29 mouse cellular contexts compared by ENCODE assay signal in genomic region chr13:75460335-75460878, GRCm38 (mm10).
DNase-seq lines count a peak whose midpoint lies in the region; ATAC-seq and TF ChIP-seq lines count a peak whose summit lies in the region.
"Had no signal": no experiment of that assay in that cellular context is flagged by ENCODE, and none has a peak within 500 bp of the region (broad histone marks: within the 10 kb centered on the region; RNA-seq: fewer than 3 reads in every experiment).

No protein-coding gene starts in this region.

- 0 out of 2 replicates have a peak, but pooled peaks have one; percentile 52 for ATAC-seq in embryonic facial prominence, embryonic 11.5 days (replicated peaks; ENCODE audit: insufficient number of reproducible peaks, low FRiP score, low TSS enrichment, low read depth)
- ATAC-seq in limb, embryonic 14.5 days (ENCODE audit: low FRiP score, low read depth), result no peak
- peak; percentile 93 for ATAC-seq in embryonic facial prominence, embryonic 14.5 days (ENCODE audit: low read depth)
- ATAC-seq in limb, embryonic 15.5 days (ENCODE audit: insufficient number of reproducible peaks, low FRiP score, low TSS enrichment, low read depth), result no peak
- ATAC-seq in midbrain, embryonic 16.5 days, result no peak
- ATAC-seq: forebrain, embryonic 15.5 days; hindbrain, postnatal 0 days; intestine, embryonic 15.5 days had no signal

- H3K4me1 ChIP-seq in embryonic facial prominence, embryonic 11.5 days (ENCODE audit: control insufficient read depth, insufficient read depth, low read length), result no peaks in the 10 kb centered on the region
- no peaks in the 10 kb centered on the region for H3K4me1 ChIP-seq in embryonic facial prominence, embryonic 10.5 days
- H3K4me1 ChIP-seq in limb, embryonic 14.5 days (ENCODE audit: control insufficient read depth, insufficient read depth, low read length), result no peaks in the 10 kb centered on the region
- no peaks in the 10 kb centered on the region for H3K4me1 ChIP-seq in limb, embryonic 10.5 days
- H3K4me1 ChIP-seq in embryonic facial prominence, embryonic 14.5 days (ENCODE audit: control insufficient read depth, insufficient read depth, low read length), result no peaks in the 10 kb centered on the region
- H3K4me1 ChIP-seq in limb, embryonic 15.5 days, result no peaks in the 10 kb centered on the region
- no peaks in the 10 kb centered on the region for H3K4me1 ChIP-seq in midbrain, embryonic 16.5 days (ENCODE audit: control insufficient read depth, insufficient read depth, low read length)
- H3K4me1 ChIP-seq: forebrain, embryonic 15.5 days; hindbrain, embryonic 12.5 days; intestine, embryonic 15.5 days; liver, embryonic 15.5 days; lung, embryonic 15.5 days; midbrain, embryonic 12.5 days; neural tube, embryonic 13.5 days had no signal

- WGBS in embryonic facial prominence, embryonic 11.5 days, result 50% methylated on average over 1 of the region's 1 CpGs
- WGBS in embryonic facial prominence, embryonic 10.5 days, result 55% methylated on average over 1 of the region's 1 CpGs
- 44% methylated on average over 1 of the region's 1 CpGs for WGBS in limb, embryonic 14.5 days
- 60% methylated on average over 1 of the region's 1 CpGs for WGBS in limb, embryonic 10.5 days
- 38% methylated on average over 1 of the region's 1 CpGs for WGBS in embryonic facial prominence, embryonic 14.5 days
- 42% methylated on average over 1 of the region's 1 CpGs for WGBS in limb, embryonic 15.5 days
- WGBS in midbrain, embryonic 16.5 days, result 67% methylated on average over 1 of the region's 1 CpGs

- no peak overlapping the region for H3K9ac ChIP-seq in embryonic facial prominence, embryonic 11.5 days (replicated peaks; ENCODE audit: low read length)
- H3K9ac ChIP-seq in limb, embryonic 14.5 days (ENCODE audit: low read depth, low read length, severe bottlenecking), result no peak overlapping the region
- no peak overlapping the region for H3K9ac ChIP-seq in embryonic facial prominence, embryonic 14.5 days (ENCODE audit: low read depth, low read length)
- no peak overlapping the region for H3K9ac ChIP-seq in limb, embryonic 15.5 days
- no peak overlapping the region for H3K9ac ChIP-seq in midbrain, embryonic 16.5 days (ENCODE audit: low read depth, low read length)
- H3K9ac ChIP-seq: forebrain, embryonic 15.5 days; hindbrain, embryonic 12.5 days; intestine, embryonic 15.5 days; liver, embryonic 15.5 days; lung, embryonic 15.5 days; midbrain, embryonic 12.5 days; neural tube, embryonic 13.5 days had no signal

- H3K4me2 ChIP-seq in embryonic facial prominence, embryonic 11.5 days (ENCODE audit: low read depth, low read length), result no peak overlapping the region
- no peak overlapping the region for H3K4me2 ChIP-seq in limb, embryonic 14.5 days (replicated peaks; ENCODE audit: low read depth, low read length, severe bottlenecking)
- H3K4me2 ChIP-seq in embryonic facial prominence, embryonic 14.5 days (ENCODE audit: low read depth, low read length), result no peak overlapping the region
- H3K4me2 ChIP-seq in limb, embryonic 15.5 days, result no peak overlapping the region
- H3K4me2 ChIP-seq in midbrain, embryonic 16.5 days (ENCODE audit: low read length), result no peak overlapping the region
- H3K4me2 ChIP-seq: forebrain, embryonic 15.5 days; heart, embryonic 11.5 days; hindbrain, embryonic 12.5 days; intestine, embryonic 15.5 days; liver, embryonic 15.5 days; lung, embryonic 15.5 days; midbrain, embryonic 12.5 days; neural tube, embryonic 13.5 days had no signal

- no peak overlapping the region for H3K4me3 ChIP-seq in embryonic facial prominence, embryonic 11.5 days (ENCODE audit: low read depth, low read length)
- H3K4me3 ChIP-seq in embryonic facial prominence, embryonic 10.5 days, result no peak overlapping the region
- H3K4me3 ChIP-seq in limb, embryonic 14.5 days (replicated peaks; ENCODE audit: low read length), result no peak overlapping the region
- no peak overlapping the region for H3K4me3 ChIP-seq in limb, embryonic 10.5 days
- no peak overlapping the region for H3K4me3 ChIP-seq in embryonic facial prominence, embryonic 14.5 days (ENCODE audit: low read depth, low read length)
- no peak overlapping the region for H3K4me3 ChIP-seq in limb, embryonic 15.5 days
- H3K4me3 ChIP-seq in midbrain, embryonic 16.5 days (ENCODE audit: low read depth, low read length), result no peak overlapping the region
- H3K4me3 ChIP-seq: forebrain, embryonic 15.5 days; hindbrain, embryonic 12.5 days; intestine, embryonic 15.5 days; liver, embryonic 15.5 days; lung, embryonic 15.5 days; midbrain, embryonic 12.5 days; neural tube, embryonic 13.5 days had no signal

- TF ChIP-seq POLR2A in limb, embryonic 14.5 days (IDR thresholded peaks at IDR 0.05; ENCODE audit: borderline replicate concordance, extremely low read depth, insufficient read depth, insufficient read length), result no peak

- H3K27me3 ChIP-seq in embryonic facial prominence, embryonic 11.5 days (ENCODE audit: control insufficient read depth, insufficient read depth, low read length), result no peaks in the 10 kb centered on the region
- H3K27me3 ChIP-seq in embryonic facial prominence, embryonic 10.5 days (replicated peaks; ENCODE audit: low read depth, poor library complexity, severe bottlenecking), result no peaks in the 10 kb centered on the region
- H3K27me3 ChIP-seq in limb, embryonic 14.5 days (ENCODE audit: control insufficient read depth, insufficient read depth, low read length), result no peaks in the 10 kb centered on the region
- H3K27me3 ChIP-seq in limb, embryonic 10.5 days (ENCODE audit: low read depth, poor library complexity, severe bottlenecking), result no peaks in the 10 kb centered on the region
- no peaks in the 10 kb centered on the region for H3K27me3 ChIP-seq in embryonic facial prominence, embryonic 14.5 days (replicated peaks; ENCODE audit: control insufficient read depth, insufficient read depth, low read length)
- no peaks in the 10 kb centered on the region for H3K27me3 ChIP-seq in limb, embryonic 15.5 days
- H3K27me3 ChIP-seq in midbrain, embryonic 16.5 days (ENCODE audit: control insufficient read depth, insufficient read depth, low read depth, low read length), result no peaks in the 10 kb centered on the region
- H3K27me3 ChIP-seq: forebrain, embryonic 15.5 days; hindbrain, embryonic 12.5 days; intestine, embryonic 15.5 days; liver, embryonic 15.5 days; lung, embryonic 15.5 days; midbrain, embryonic 12.5 days; neural tube, embryonic 13.5 days had no signal

- no peak overlapping the region for H3K27ac ChIP-seq in embryonic facial prominence, embryonic 11.5 days (replicated peaks; ENCODE audit: low read depth, low read length)
- H3K27ac ChIP-seq in embryonic facial prominence, embryonic 10.5 days (replicated peaks), result no peak overlapping the region
- H3K27ac ChIP-seq in limb, embryonic 14.5 days (replicated peaks; ENCODE audit: low read depth, low read length), result no peak overlapping the region
- H3K27ac ChIP-seq in limb, embryonic 10.5 days, result no peak overlapping the region
- peak overlapping the region; percentile 10; the same call in 1 of the 2 replicates for H3K27ac ChIP-seq in embryonic facial prominence, embryonic 14.5 days (replicated peaks; ENCODE audit: low read depth, low read length)
- peak overlapping the region; percentile 43 for H3K27ac ChIP-seq in limb, embryonic 15.5 days
- no peak overlapping the region for H3K27ac ChIP-seq in midbrain, embryonic 16.5 days (ENCODE audit: low read length)
- H3K27ac ChIP-seq: forebrain, embryonic 15.5 days; hindbrain, embryonic 12.5 days; hindbrain, postnatal 0 days; intestine, embryonic 15.5 days; liver, embryonic 15.5 days; lung, embryonic 15.5 days; midbrain, embryonic 12.5 days; neural tube, embryonic 13.5 days had no signal

- no peaks in the 10 kb centered on the region for H3K36me3 ChIP-seq in embryonic facial prominence, embryonic 11.5 days (replicated peaks; ENCODE audit: control insufficient read depth, insufficient read depth, low read depth, low read length)
- no peaks in the 10 kb centered on the region for H3K36me3 ChIP-seq in embryonic facial prominence, embryonic 10.5 days (replicated peaks)
- no peaks in the 10 kb centered on the region for H3K36me3 ChIP-seq in limb, embryonic 14.5 days (ENCODE audit: control insufficient read depth, insufficient read depth, low read length)
- no peaks in the 10 kb centered on the region for H3K36me3 ChIP-seq in limb, embryonic 10.5 days
- H3K36me3 ChIP-seq in embryonic facial prominence, embryonic 14.5 days (ENCODE audit: control insufficient read depth, insufficient read depth, low read length), result no peaks in the 10 kb centered on the region
- no peaks in the 10 kb centered on the region for H3K36me3 ChIP-seq in limb, embryonic 15.5 days
- no peaks in the 10 kb centered on the region for H3K36me3 ChIP-seq in midbrain, embryonic 16.5 days (ENCODE audit: control insufficient read depth, insufficient read depth, low read length)
- H3K36me3 ChIP-seq: forebrain, embryonic 15.5 days; G1E; hindbrain, embryonic 12.5 days; intestine, embryonic 15.5 days; liver, embryonic 15.5 days; lung, embryonic 15.5 days; midbrain, embryonic 12.5 days; neural tube, embryonic 13.5 days had no signal

- DNase-seq in embryonic facial prominence, embryonic 11.5 days (ENCODE audit: low spot score), result peak; percentile 35
- DNase-seq in embryonic facial prominence, embryonic 10.5 days (ENCODE audit: low spot score), result no peak
- DNase-seq in limb, embryonic 14.5 days (ENCODE audit: low spot score), result peak; percentile 13
- no peak for DNase-seq in limb, embryonic 10.5 days (ENCODE audit: low spot score)
- peak; percentile 84 for DNase-seq in embryonic facial prominence, embryonic 14.5 days (ENCODE audit: low spot score)
- DNase-seq in frontal cortex, postnatal 10 days (ENCODE audit: low spot score in 2 of 2), result no peak
- DNase-seq: adrenal gland, postnatal 10 days; cerebellum, adult 9-11 months; gastrocnemius, postnatal 10 days; heart, adult 11 months; heart, postnatal 36 days; kidney, adult 9 months; kidney, postnatal 4 days; left cerebral cortex, postnatal 4 days; lung, postnatal 36 days; thymus, adult 18-20 months; thymus, postnatal 36 days had no signal

- no peaks in the 10 kb centered on the region for H3K9me3 ChIP-seq in embryonic facial prominence, embryonic 11.5 days (replicated peaks; ENCODE audit: control insufficient read depth, low read length)
- no peaks in the 10 kb centered on the region for H3K9me3 ChIP-seq in embryonic facial prominence, embryonic 10.5 days
- H3K9me3 ChIP-seq in limb, embryonic 14.5 days (ENCODE audit: control insufficient read depth, low read length), result no peaks in the 10 kb centered on the region
- H3K9me3 ChIP-seq in limb, embryonic 10.5 days (replicated peaks), result no peaks in the 10 kb centered on the region
- H3K9me3 ChIP-seq in embryonic facial prominence, embryonic 14.5 days (ENCODE audit: control insufficient read depth, low read length), result no peaks in the 10 kb centered on the region
- H3K9me3 ChIP-seq in limb, embryonic 15.5 days, result no peaks in the 10 kb centered on the region
- no peaks in the 10 kb centered on the region for H3K9me3 ChIP-seq in midbrain, embryonic 16.5 days (replicated peaks; ENCODE audit: control insufficient read depth, low read length, poor library complexity, severe bottlenecking)
- H3K9me3 ChIP-seq: forebrain, embryonic 15.5 days; G1E; hindbrain, embryonic 12.5 days; intestine, embryonic 15.5 days; liver, embryonic 15.5 days; lung, embryonic 15.5 days; midbrain, embryonic 12.5 days; neural tube, embryonic 13.5 days had no signal

Comparison
In these comparisons a context has a peak if more than half of its experiments do, and no peak if none do; other contexts are left out.
1. DNase-seq: peak in embryonic facial prominence, embryonic 11.5 days (single experiment), limb, embryonic 14.5 days (single experiment) and embryonic facial prominence, embryonic 14.5 days (single experiment); none in embryonic facial prominence, embryonic 10.5 days (single experiment), limb, embryonic 10.5 days (single experiment) and frontal cortex, postnatal 10 days (0 of 2).
2. H3K27ac ChIP-seq: peak in embryonic facial prominence, embryonic 14.5 days (single experiment) and limb, embryonic 15.5 days (single experiment); none in embryonic facial prominence, embryonic 11.5 days (single experiment), embryonic facial prominence, embryonic 10.5 days (single experiment), limb, embryonic 14.5 days (single experiment), limb, embryonic 10.5 days (single experiment) and midbrain, embryonic 16.5 days (single experiment).
3. ATAC-seq: peak in embryonic facial prominence, embryonic 11.5 days (single experiment) and embryonic facial prominence, embryonic 14.5 days (single experiment); none in limb, embryonic 14.5 days (single experiment), limb, embryonic 15.5 days (single experiment) and midbrain, embryonic 16.5 days (single experiment).